Mouse (Mus musculus): Measurements from ENCODE around the gene 1700024B05Rik.
"Not testable (repeated sequence)": the region's sequence is repeated elsewhere in the genome, so short reads cannot be mapped to it uniquely, and the experiment has no call there.

Gene 1700024B05Rik

DNA sequence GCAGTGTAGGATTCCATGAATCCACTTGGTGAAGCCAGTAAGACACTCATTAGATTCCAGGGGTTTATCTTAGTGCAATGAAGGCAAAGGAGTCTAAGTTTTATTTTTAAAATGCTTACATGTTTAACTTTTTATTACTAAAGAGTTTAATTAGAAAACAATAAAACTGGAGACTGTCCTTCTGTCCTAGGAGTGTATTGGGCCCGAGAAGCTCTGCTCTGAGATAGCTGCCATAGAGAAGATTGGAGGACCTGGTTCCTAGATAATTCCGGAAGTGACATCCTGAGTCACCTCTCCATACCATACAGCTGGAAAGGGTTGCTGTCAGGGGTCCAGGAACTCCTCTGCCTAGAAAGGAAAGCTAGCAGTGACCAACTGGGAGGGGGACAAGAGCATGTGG, at the start of gene 1700024B05Rik:
1700024B05Rik (plus strand) TSS at position 301 of the 400 bp plus-strand sequence.
- not testable (repeated sequence) for DNase-seq (ENCODE audit: low read depth, low spot score)

- DNase-seq (ENCODE audit: low read depth, low spot score): not testable (repeated sequence)
These were observed 36.6 kb upstream of the 1700024B05Rik start, which contains the start of gene Gm7980 for GRCm38 (mm10) chr14:41907190-41907589. Gene Gm7980 (minus strand): TSS chr14:41907290.

GRCm38 (mm10) chr14:41924649-41925048, 19.1 kb upstream of the 1700024B05Rik start, which contains the start of gene 1700049E17Rik1:
Gene 1700049E17Rik1 (plus strand): TSS chr14:41924949.
- DNase-seq (ENCODE audit: low read depth, low spot score): not testable (repeated sequence)

- DNase-seq (ENCODE audit: low read depth, low spot score): not testable (repeated sequence)
These were observed 20.3 kb downstream of the 1700024B05Rik start for GRCm38 (mm10) chr14:41964095-41964494.

GRCm38 (mm10) chr14:41967827-41968226, 24.0 kb downstream of the 1700024B05Rik start, which contains the start of gene Gm6401:
Gene Gm6401 (minus strand): TSS chr14:41967927.
- not testable (repeated sequence) for DNase-seq (ENCODE audit: low read depth, low spot score)

DNA sequence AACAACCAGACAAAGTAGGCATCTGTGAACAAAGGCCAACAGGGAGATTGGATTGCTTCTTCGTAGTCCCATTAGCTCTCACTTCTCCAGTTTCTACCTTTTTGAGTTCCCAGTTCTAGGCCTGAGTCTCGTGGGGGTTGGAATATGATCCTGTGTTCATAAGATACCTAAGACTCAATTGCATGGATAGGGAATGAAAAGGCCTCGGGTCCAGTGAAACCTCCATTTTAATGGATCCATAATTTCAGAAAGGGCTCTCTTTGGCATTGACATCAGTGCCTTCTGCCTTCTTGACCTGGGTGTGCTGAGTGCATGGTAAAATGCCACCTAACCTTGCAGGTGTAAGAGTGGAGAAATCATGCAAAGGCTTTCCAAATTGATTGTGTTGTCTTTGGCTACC, 24.8 kb downstream of the 1700024B05Rik start:
- DNase-seq (ENCODE audit: low read depth, low spot score): not testable (repeated sequence)

DNA sequence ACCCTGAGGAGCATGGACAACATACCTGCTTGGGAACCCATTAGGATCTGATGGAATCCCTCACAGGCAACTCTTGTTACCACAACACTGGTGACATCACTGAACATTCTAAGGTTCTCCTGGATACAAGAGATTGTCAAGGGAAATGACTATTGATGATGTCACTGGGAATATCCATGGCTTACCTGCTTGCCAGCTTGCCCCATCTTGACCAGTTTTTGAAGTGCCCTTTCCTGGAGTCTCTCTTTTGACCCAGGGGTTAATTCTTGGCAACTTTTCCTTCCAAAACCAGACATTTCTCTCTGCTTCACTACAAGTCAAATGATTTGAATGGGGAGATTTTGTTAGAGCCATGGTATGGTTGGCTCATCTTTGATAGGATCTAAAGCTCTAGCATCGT, 39.4 kb downstream of the 1700024B05Rik start, which contains the start of gene Gm3543:
Gm3543 (minus strand) TSS at position 101 of the 400 bp plus-strand sequence.
- DNase-seq (ENCODE audit: low read depth, low spot score): not testable (repeated sequence)

Data from retina, adult 2 months (tissue).